Mouse (Mus musculus): Measurements from ENCODE around the gene 4931428F04Rik.

DNA sequence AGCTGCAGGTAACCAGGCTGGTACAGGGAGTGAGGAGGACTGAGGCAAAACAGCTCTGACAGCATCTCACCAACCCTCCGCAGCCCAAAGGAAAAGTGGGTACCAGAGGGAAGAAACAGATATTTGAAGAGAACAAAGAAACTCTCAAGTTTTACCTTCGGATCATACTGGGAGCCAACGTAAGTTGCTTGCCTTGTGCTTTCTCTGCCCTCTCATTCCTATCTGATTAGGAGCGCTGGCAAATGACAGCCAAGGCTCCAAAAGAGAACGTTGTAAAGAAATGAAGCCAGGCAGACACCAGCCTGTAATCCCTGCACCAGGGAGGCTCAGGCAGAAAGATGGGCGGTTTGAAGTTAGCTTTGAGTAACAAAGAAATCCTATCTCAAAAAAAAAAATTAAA lies 37.3 kb upstream of the 4931428F04Rik start:
- TF ChIP-seq CTCF (IDR thresholded peaks at IDR 0.05; ENCODE audit: low read depth) (no peak), EP300 (IDR thresholded peaks at IDR 0.05; ENCODE audit: low read depth) (no peak)

Data from liver, postnatal 0 days (tissue).